Mouse (Mus musculus): ENCODE measurements around the gene Tatdn3.
A peak's percentile ranks its signal among the peaks of the same experiment; 100 is the strongest.

The Tatdn3 gene

DNA sequence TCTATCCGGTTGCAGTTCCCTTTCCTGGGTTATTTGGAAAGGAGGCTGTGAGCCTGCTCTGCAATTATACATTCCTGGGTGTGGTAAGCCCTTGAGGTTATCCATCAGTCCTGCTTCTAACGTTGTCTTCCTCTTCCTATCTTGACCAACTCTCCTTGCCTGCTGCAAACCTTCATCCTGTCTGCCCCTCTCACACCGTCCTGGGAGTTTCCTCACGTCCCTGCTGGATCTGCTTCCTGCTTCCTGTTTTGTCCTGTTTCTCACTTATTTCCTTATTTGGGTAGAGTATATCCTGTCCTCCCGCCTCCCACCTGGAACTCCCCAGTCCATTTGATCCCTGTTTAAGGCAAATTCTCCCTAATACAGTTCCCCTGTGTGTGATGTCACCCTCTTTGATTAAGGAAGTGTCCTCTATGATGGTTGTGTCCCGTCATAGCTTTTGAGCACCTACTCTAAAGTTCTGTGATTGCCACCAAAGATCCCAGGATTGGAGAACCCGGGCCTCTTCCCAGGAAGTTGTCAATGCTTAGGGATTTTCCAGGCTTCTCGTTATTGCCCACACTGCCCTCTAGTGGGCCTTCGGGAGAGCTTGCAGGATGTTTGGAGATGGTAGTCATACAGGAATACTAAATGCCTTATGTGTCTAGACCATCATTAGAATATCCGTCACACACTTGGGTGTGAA is 12.6 kb upstream of the Tatdn3 start:
- DNase-seq (ENCODE audit: low spot score in 2 of 2) = peak; percentile 65 to 70

DNA sequence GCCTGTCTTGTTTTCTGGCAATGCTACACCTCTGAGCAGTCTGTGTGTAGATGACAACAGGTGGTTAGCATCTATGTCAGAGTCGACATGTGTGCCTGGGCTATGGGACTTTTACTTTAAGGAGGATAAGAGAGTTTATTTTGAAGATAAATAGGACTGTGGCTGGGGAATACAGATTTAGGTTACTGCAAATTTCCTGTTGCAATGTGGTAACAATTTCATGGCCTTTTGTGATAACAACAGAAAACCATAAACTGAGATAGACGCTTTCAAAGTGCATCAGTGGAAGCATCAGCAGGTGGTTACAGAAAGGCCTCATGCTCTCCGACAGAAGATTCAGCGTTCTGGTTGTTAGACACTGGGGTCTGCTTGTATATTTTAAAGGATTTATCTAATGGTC is 10.8 kb upstream of the Tatdn3 start:
- no peak for DNase-seq (ENCODE audit: low spot score in 2 of 2)

DNA sequence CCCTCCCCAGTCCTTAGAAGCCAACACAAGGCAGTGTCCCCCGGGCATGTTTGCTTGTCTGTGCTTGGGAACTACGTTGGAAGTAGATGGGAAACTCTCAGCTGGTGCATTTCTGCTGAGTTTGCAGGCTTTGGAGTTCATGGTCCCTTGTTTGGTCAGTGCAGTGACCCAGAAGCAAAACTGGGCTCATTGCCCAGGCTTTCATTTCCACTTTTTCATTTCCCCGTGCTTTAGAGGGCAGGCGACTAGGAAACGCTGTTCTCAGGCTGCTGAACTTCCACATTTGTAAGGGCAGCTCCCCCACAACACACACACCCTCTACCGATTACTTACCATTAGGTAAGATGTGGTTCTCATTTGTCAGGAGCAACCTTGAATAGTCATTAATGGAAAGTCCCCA is 10.3 kb upstream of the Tatdn3 start:
- peak; percentile 71 to 73 for DNase-seq (ENCODE audit: low spot score in 2 of 2)

DNA sequence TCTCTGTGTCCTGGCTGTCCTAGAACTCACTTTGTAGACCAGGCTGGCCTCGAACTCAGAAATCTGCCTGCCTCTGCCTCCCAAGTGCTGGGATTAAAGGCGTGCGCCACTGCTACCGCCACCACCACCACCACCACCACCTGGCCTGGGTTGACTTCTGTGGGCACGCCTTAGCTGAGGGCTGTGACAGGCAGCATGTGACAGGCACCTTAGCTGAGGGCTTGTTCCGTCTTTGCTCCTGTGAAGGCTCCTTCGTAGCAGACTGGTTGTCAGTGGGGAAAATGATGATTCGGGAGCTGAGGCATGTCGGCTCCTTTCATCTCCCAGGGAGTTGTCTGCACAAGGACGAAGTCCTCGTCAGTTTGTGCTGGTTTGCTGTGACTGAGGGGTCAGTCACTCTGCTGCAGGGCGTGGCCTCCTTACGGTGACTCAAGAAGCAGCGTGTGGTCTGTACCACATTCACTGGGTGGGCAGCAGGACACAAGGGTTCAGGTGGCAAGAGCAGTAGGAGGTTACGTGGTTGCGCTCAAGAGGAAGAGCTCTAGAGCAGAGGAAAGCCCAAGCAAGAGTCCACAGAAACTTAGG is 9.7 kb upstream of the Tatdn3 start:
- DNase-seq (ENCODE audit: low spot score in 2 of 2) = no peak

DNA sequence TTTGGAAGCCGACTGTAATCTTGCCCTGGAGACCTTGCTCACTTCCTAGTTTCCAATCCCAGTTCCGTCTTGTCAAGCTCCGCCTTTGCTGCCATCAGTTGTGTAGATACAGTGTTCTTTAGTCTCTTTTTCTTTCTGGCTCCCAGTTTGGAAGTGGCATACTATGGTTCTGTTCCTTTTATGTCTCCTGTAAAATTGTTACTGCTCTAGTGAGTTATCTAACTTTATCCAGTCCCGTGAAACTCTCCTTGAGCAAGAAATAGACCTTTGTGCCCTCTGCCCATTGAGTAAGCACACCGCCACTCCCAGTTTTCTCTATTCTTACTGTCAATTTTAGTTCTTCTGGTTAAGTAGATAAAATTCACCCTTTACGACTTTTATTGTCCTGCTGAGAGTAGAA is 8.9 kb upstream of the Tatdn3 start:
- DNase-seq (ENCODE audit: low spot score in 2 of 2) = no peak

DNA sequence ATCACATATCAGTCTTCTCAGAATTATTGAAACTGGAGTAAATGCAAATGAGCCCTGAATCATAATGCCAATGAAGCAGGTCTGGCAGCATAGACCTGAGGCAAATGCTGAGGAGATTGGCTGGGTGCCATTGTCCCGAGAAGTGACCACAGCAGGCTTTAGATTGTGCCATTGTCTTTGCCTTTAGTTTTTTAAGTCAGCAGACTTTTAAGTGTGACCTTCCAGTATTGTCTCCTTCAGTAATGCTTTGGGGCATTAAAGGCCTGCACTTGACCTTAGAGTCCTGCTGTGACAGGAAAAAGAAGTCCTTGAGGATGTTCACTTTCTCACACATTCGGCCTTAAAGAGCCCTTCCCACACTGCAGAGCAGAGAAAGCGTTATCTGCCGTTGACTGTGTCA is 7.5 kb upstream of the Tatdn3 start:
- no peak for DNase-seq (ENCODE audit: low spot score in 2 of 2)

DNA sequence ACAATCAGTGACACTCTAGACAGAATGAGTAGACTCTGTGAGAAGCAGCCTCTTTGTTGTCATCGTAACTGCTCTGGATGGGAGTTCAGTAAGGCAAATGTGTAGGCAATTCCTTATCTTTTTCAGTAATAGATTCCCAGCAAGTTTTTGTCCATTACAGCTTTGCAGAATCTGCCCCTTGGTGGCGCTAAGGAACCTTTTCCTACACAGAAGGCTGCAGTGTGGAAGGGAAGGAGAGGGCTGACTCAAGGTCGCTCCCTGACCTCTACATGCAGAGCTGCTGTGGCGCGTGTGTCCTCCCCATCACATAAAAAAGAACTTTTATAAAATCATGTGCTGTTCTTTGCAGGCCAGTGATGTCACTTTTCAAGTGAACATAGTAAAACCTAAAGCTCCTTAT is 5.6 kb upstream of the Tatdn3 start:
- no peak for DNase-seq (ENCODE audit: low spot score in 2 of 2)

DNA sequence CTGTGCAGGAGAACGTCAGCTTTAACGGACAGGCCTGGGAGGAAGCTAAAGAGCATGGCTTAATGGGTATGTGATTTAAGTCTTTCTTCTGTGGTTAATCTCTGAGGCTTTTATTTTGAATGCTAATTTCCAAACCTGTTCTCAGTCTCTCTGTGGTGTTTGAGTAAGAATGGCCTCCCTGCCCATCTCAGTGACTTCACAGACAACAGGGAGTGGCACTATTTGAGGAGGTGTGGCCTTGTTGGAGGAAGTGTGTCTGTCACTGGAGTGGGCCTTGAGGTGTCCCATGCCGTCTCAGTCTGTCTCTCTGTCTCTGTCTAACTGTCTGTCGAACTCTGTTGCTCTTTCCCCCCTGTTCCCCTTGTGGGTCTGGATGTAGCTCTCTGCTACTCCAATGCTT is 2.5 kb upstream of the Tatdn3 start:
- no peak for DNase-seq (ENCODE audit: low spot score in 2 of 2)

DNA sequence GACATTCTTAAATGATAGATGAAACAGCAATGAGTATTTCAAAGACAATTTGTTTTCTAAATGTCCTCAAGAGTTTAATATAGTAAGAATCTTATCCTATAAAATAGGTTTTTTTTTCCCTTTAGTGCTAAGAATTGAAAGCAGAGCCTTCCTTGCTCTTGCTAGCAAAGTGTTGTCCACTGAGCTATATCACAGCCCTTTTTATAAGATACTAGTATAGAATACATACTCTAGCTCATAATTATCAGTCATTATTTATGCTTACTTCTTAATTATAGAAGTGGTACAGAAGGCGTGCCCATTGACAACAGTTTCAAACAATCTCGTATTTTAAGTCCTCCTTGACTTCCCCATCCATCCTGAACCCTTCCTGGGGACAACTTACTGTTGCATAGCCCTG is 1.8 kb upstream of the Tatdn3 start:
- DNase-seq (ENCODE audit: low spot score in 2 of 2) = no peak

DNA sequence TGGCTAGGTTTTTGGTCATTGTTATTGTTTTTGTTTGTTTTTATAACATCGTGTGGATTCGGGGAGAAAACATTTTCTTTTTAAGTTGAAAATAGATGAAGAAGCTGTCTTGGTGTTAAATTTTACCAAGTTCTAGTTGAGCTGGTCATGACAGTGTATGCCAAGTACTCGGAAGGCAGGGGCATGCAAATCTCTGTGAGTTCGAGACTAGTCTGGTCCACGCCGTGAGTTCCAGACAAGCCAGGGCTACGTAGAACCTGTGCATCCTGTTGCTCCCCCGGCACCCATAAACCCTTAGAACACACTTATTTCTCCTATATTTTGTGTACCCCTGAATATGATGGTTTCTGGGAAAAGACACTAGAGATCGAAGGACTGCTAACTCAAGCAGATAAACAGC is 968 bp upstream of the Tatdn3 start:
- DNase-seq (ENCODE audit: low spot score in 2 of 2) = no peak

DNA sequence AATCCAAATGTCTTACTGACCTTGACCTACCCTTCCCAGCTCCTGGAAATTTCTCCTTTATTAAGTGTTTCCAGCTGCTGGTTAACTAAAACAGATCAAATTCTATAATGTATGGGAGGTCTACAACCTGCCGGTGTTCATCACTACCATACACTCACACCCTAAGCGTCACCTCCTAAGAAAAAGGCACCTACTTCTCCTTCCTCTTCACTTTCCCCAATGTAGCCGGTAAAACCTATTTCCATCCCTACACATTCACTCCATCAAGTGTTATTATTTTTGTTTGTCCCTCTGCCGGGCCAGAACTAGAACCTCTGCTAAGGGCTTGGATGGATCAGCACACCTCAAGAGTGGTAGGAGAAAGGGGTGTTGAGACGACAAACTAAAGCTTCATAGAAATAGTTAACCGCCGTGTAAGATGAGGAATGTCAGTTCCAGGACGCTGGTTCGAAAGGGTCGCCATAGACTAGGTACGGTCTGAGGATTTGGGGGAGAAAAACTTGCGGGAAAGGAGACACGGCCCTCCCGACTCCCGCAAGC is 421 bp downstream of the Tatdn3 start:
- peak in 1 of 2 experiments; percentile 35 for DNase-seq (ENCODE audit: low spot score in 2 of 2)

DNA sequence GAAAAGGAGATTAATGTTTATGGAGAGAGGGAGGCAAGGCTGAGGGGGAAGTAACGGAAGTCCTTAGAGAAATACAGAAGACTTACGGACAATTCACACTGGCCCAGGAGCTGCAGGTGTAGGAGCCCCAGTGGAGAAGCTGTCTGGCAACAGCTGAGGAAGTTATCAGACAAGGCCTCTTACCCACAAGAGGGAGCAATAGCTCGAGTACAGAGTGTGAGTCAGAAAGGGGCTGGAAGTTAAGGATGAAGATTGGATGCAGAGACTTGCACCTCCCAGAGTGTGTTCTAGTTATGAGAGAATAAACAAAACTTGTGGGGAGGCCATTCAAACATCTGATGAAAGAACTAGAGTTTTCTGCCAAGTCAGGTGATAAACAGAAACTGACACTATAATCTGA is 5.3 kb downstream of the Tatdn3 start:
- no peak for DNase-seq (ENCODE audit: low spot score in 2 of 2)

DNA sequence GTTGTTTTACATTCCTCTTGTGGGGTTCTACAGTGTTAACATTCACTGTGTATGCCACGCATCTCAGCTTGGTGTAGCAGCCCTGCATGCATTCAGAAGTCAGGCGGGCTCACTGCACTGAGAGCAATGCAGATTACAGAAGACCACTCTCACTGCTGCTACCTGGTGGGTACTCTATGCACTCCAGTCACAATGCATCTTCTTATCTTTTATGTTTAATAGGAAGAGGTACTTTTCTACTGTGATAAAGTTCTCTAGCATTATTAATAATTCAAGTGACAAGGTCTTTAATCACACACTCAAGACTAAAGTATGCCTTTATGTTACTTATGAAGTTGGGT is 7.2 kb downstream of the Tatdn3 start:
- no peak for DNase-seq (ENCODE audit: low spot score in 2 of 2)

DNA sequence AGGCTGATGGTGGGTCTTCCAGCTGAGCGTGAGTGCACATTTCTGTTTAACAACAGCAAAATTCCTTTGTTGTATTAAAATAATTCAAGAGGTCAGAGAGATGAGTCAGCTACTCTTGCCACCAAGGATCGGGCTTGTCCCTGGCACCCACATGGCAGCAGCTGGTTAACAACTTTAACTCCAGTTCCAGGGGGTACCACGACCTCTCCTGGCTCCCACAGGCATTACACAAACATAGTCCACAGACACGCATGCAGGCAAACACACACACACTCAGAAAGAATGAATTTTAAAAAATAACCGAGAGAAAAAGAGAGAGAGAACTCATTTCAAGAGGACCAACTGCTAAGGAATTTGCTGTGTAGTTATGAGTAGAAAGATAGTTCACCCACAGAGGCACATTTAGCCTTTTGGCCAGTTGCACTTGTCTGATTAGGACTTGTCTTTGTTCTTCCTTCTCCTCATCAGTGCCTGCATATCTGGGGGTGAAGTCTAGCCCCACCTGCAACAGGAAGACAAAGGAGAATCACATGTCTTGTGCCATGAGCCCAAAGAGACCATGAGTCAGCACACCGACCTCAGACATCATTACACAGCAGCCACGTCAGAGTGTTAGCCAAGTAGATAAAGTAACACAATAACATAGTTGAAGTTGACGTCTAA is 7.7 kb downstream of the Tatdn3 start:
- DNase-seq (ENCODE audit: low spot score in 2 of 2) = no peak

DNA sequence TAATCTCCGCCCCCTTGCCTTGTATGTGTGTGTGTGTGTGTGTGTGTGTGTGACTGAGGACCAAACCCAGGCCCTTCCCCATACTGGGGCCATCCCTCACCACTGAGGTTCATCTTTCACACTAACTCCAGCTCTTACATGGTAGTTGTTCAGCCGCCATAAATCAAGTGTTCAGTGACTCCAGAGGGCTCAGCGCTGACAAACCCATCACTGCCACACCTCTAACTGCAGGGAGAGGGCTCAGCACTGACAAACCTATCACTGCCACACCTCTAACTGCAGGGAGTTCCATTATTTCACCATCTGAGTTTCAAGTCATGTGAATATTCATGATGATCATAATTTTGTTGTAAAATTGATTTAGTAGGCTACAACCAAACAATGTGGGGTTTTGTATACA is 9.2 kb downstream of the Tatdn3 start:
- DNase-seq (ENCODE audit: low spot score in 2 of 2) = no peak

DNA sequence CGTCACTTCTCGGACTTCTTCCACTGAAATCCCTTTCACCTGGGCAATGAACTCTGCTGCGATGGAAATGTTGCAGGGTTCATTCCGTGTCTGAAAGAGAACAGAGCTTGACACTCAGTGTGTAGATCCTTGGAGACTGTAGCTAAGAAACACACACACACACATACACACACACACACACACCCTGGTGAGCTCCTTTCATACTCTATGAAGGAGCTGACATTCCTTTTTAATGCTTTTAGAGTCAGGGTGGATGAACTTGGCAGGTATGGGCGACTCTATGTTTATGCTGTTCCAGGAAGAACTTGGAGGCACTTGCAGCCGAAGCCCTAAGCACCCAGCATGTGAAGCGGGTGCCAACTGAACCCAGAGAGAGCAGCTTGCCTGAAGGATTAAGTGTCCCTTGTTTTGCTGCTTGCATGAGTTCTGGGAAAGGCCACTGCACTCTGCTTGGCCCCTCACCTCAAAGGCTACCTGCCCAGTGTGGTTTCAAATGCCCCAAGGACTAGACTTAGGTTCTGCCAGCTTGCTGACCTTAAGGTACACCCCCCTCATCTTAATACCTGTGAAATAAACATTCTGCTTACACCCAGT is 16.4 kb downstream of the Tatdn3 start:
- no peak for DNase-seq (ENCODE audit: low spot score in 2 of 2)

DNA sequence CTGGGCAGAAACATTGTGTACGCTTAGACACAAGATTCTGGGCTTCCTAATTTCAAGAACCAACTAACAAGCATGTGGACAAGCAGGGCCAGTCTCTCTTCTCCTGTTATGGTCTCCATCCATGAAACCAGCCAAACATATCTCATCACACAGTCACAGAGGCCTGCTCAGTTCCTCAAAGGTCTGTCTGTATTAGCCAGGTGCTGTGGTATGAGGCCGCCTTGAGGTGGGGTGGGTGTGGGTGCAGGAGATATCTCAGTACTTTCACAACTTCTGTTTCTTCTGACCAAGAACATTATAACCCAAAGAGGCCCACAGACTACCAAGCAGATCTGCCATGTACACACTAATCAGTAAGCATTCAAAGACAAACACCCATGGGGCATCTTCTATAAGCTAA is 17.5 kb downstream of the Tatdn3 start:
- no peak for DNase-seq (ENCODE audit: low spot score in 2 of 2)

DNA sequence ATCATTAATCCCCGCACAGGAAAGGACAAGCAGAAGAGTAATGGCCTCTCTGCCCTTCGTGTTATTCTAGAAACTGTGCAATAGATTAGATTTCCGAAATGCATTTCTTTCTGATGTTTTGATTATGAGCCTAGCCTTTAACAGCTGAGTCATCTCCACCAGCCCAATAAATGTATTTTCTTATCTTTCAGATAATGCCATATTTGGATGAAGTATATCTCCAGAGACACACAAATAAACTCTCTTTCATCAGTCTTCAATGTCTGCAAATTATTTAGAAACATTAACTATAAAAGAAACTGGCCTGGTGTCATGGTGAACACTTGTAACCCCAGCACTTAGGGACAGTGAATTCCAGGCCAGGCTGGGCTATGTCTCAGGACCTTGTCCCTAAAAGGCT is 20.0 kb downstream of the Tatdn3 start:
- DNase-seq (ENCODE audit: low spot score in 2 of 2) = no peak

DNA sequence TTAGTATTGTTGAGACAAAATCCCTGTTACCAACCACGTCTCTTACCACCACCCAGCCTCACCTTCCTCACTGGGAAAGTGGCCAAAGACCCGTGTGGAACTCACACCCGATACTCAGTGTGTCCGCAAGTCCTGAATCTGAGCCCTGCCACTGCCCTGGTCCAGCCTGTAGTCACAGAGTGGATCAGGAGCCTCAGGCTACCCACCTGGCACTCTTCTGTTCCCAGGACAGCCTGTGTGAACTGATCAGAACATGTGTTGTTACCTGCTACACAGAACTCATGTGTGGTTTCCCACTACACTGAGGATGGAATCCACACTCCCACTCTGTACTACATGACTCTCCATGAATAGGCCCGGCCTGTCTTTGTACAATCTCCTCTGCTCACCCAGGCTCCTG is 20.6 kb downstream of the Tatdn3 start:
- DNase-seq (ENCODE audit: low spot score in 2 of 2) = no peak

DNA sequence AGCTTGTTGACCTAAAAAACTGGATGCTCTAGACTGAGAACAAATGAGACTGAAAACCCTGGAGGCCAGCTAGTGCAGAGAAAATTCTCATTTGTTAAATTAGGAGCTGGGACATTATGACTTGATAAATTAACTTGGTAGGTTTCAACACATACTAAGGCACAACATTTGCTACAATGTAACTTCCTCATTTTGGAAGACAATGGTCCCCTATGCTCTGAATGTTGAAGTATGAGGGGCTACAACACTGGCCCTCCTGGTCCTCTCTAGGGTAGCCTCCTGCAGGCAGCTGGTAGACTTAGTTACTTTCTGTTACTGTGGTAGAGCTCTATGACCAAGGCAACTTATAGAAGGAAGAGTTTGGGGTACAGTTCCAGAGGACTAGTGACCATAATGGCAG is 21.4 kb downstream of the Tatdn3 start:
- no peak for DNase-seq (ENCODE audit: low spot score in 2 of 2)

DNA sequence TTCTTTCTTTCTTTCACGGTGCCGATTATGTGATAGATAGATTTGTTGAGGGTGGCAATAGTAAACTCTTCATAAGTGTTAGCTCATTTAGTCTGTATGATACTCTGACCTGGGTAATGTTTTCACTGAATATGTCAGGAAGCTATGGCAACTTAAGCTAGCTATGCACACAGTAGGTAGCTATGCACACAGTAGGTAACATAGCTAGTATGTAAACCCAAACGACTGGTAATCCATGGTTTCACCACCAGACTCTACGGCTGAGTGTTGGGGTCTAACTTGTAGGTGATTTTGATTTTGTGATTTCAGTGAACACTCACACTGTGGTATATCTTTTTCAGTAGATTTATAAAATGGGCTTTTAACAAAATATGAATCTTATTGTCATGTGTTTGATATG is 24.7 kb downstream of the Tatdn3 start:
- DNase-seq (ENCODE audit: low spot score in 2 of 2) = no peak

DNA sequence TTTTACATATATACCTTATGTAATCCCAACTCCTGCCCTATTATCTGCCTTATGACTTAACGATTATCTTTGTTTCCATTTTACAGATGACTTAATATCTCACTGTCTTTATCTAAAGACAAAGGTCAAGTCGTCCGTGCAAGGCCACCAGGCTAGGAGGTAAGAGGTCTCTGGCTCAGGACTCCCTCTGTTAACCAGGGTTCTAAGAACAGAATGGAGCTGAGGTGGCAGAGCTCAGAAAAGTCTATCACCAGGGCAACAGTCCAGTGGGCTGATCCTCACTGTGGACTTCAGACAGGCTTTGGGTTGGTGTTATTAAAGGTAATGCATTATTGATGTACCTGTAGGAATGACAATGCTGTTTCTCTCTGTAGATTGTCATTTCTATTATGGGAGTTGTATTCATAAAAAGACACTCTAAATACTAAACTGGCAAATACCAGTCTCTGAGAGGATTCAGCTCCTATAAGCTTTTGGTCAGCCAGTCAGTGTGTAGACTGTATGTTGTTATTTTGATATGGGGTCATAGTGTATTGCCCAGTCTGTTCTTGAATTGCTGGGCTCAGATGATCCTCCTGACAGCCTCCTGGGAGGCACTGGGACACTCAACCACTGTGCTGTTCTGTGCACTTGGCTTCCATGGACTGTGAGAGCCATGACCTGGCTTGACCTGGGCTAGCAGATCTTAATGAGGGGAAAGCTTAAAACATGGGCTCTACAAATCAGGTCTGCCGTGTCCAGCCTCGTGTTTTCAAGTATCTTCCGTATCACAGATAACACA is 26.0 kb downstream of the Tatdn3 start, which contains the start of gene Spata45:
Gene Spata45, plus strand, starts transcription at position 86 of the 781 bp plus-strand sequence.
- DNase-seq (ENCODE audit: low spot score in 2 of 2) = no peak
